Comparison of ENCODE assay signal across 17 mouse cellular contexts in genomic region chr13:58746056-58746455, GRCm38 (mm10).
DNase-seq lines count a peak whose midpoint lies in the region; ATAC-seq and TF ChIP-seq lines count a peak whose summit lies in the region.
"Had no signal": no experiment of that assay in that cellular context is flagged by ENCODE, and none has a peak within 500 bp of the region (broad histone marks: within the 10 kb centered on the region; RNA-seq: fewer than 3 reads in every experiment).

No protein-coding gene starts in this region.

- H3K4me2 ChIP-seq in forebrain, embryonic 14.5 days (ENCODE audit: low read length): no peak overlapping the region
- H3K4me2 ChIP-seq: embryonic facial prominence, embryonic 12.5 days; forebrain, embryonic 13.5 days had no signal

- no peaks in the 10 kb centered on the region for H3K36me3 ChIP-seq in ES-E14 (ENCODE audit: control insufficient read depth, insufficient read depth, low read length, poor library complexity, severe bottlenecking)
- no peaks in the 10 kb centered on the region for H3K36me3 ChIP-seq in forebrain, embryonic 14.5 days (ENCODE audit: control insufficient read depth, insufficient read depth, low read length)
- H3K36me3 ChIP-seq: embryonic facial prominence, embryonic 10.5 days; embryonic facial prominence, embryonic 12.5 days had no signal

- H3K27me3 ChIP-seq in forebrain, embryonic 14.5 days (replicated peaks; ENCODE audit: control insufficient read depth, insufficient read depth, low read length): no peaks in the 10 kb centered on the region
- H3K27me3 ChIP-seq: forebrain, embryonic 13.5 days had no signal

- in situ Hi-C loops in ES-E14 (cut with MboI; ENCODE audit: low sequenced_read_pairs in 2 of 2, unreplicated experiment in 2 of 2): no loop called here

- no peak overlapping the region for H3K9ac ChIP-seq in ES-E14 (ENCODE audit: insufficient read depth, low read depth, low read length, poor library complexity, severe bottlenecking)
- H3K9ac ChIP-seq in forebrain, embryonic 14.5 days (ENCODE audit: low read length): no peak overlapping the region
- H3K9ac ChIP-seq: embryonic facial prominence, embryonic 12.5 days; forebrain, embryonic 13.5 days had no signal

- no peak overlapping the region for H3K4me3 ChIP-seq in ES-E14 (ENCODE audit: insufficient read depth in 1 of 2, low read depth in 1 of 2, low read length in 2 of 2, poor library complexity in 1 of 2, severe bottlenecking in 1 of 2)
- no peak overlapping the region for H3K4me3 ChIP-seq in forebrain, embryonic 14.5 days (ENCODE audit: low read depth, low read length)
- H3K4me3 ChIP-seq: embryonic facial prominence, embryonic 10.5 days; embryonic facial prominence, embryonic 12.5 days; forebrain, embryonic 13.5 days had no signal

- WGBS in forebrain, embryonic 14.5 days: 90% methylated on average over 3 of the region's 3 CpGs

- no peaks in the 10 kb centered on the region for H3K9me3 ChIP-seq in ES-E14 (ENCODE audit: control insufficient read depth, insufficient read depth, low read depth, low read length)
- H3K9me3 ChIP-seq in forebrain, embryonic 14.5 days (replicated peaks; ENCODE audit: control insufficient read depth, low read length): no peaks in the 10 kb centered on the region
- H3K9me3 ChIP-seq: embryonic facial prominence, embryonic 12.5 days; forebrain, embryonic 13.5 days had no signal

- ATAC-seq in forebrain, embryonic 14.5 days: no peak
- ATAC-seq: forebrain, embryonic 13.5 days; forebrain, embryonic 16.5 days had no signal

- peak; percentile 19 for DNase-seq in adrenal gland, adult 8-10 months
- DNase-seq in adrenal gland, postnatal 25 days: no peak
- peak; percentile 80 for DNase-seq in ES-CJ7 (ENCODE audit: low read depth, low spot score)
- peak; percentile 38 for DNase-seq in ES-E14 (ENCODE audit: low read depth, low spot score)
- DNase-seq in ZHBTc4 (ENCODE audit: low read depth, low spot score): peak; percentile 83
- DNase-seq in cerebellum, adult 18-20 months: no peak
- no peak for DNase-seq in forebrain, embryonic 14.5 days (ENCODE audit: low spot score)
- DNase-seq: adrenal gland, postnatal 10 days; cerebellum, adult 11 months; cerebellum, adult 2 months; cerebellum, adult 9-10 months; cerebellum, postnatal 10 days; cerebellum, postnatal 25 days had no signal

- H3K4me1 ChIP-seq in ES-E14 (ENCODE audit: control insufficient read depth in 2 of 2, insufficient read depth in 2 of 2, low read length in 2 of 2, poor library complexity in 1 of 2): peaks cover 0 to 4% of the 10 kb centered on the region in 2 experiments; a peak in 1 of 4 replicates
- no peaks in the 10 kb centered on the region for H3K4me1 ChIP-seq in forebrain, embryonic 14.5 days (ENCODE audit: control insufficient read depth, insufficient read depth, low read length)
- H3K4me1 ChIP-seq: embryonic facial prominence, embryonic 10.5 days; embryonic facial prominence, embryonic 12.5 days; forebrain, embryonic 13.5 days had no signal

- H3K27ac ChIP-seq in ES-E14 (ENCODE audit: insufficient read depth, low read depth, low read length, poor library complexity, severe bottlenecking): no peak overlapping the region
- no peak overlapping the region for H3K27ac ChIP-seq in forebrain, embryonic 14.5 days (ENCODE audit: low read depth, low read length)
- H3K27ac ChIP-seq: embryonic facial prominence, embryonic 10.5 days; embryonic facial prominence, embryonic 12.5 days; forebrain, embryonic 13.5 days had no signal

TF ChIP-seq in ES-E14, 5 proteins besides CTCF, POLR2A, EP300 and RAD21:
- TF ChIP-seq ZC3H11A (IDR thresholded peaks at IDR 0.05; ENCODE audit: borderline replicate concordance, low read depth, low read length) (no peak), MAFK (IDR thresholded peaks at IDR 0.05; ENCODE audit: insufficient read depth, low read depth, low read length) (no peak), ZNF384 (IDR thresholded peaks at IDR 0.05; ENCODE audit: low read depth, low read length) (no peak), HCFC1 (IDR thresholded peaks at IDR 0.05; ENCODE audit: borderline replicate concordance, insufficient read depth, low read length) (no peak), CHD2 (IDR thresholded peaks at IDR 0.05; ENCODE audit: low read depth, low read length) (no peak)
TF ChIP-seq in ES-E14: peak in this region for 0.

Comparison
In these comparisons a context has a peak if more than half of its experiments do, and no peak if none do; other contexts are left out.
1. DNase-seq: peak in adrenal gland, adult 8-10 months (single experiment), ES-CJ7 (single experiment), ES-E14 (single experiment) and ZHBTc4 (single experiment); none in adrenal gland, postnatal 25 days (single experiment), cerebellum, adult 18-20 months (0 of 2) and forebrain, embryonic 14.5 days (single experiment).